Mouse (Mus musculus): ENCODE results near the gene Stil.

Gene Stil

DNA sequence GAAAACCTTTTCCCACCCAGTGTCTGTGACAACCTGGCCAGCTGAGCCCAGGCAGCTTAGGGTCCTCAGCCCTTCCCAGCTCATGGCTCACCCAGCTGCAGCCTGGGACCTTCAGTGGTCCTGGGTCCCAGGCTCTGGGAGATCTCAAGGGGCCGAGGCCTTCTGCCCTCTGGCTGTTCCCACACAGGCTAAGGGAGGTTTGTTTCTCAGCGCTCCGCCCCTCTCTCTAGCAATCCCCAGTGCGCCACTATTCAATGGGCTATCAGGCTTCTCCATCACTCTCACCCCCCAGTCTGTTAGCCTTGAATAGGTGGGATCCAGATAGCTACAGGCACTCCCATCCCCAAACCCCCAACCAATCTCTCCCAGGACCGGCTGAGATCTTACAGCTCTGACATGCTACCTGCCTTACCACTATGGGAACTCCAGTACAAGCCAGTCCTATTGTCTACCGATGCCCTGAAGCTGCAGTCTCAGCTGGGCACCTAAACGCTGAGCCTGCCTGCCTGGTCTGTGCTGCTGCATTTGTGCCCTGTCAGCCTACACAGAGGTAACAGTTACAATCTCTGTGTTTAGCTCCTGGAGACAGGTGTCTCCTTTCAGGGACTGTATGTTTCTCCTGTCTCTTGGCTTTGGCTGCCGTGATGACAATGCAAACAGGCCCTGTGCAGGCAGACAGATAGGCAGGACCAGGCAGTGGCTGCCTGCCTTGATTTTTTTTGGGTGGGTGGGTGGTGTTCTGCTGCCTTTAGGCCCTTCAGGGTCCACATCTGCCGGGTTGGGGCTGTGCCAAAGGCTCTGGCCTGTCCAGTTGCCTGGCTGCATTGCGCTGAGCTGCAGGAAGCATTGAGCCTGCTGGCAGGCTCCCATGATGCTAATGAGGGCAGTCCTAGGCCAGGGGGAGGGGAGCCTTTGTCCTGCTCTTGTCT, 79.2 kb downstream of the Stil start:
- DNase-seq (ENCODE audit: inconsistent age in 2 of 2, low spot score in 1 of 2), result no peak

GRCm38 (mm10) chr4:115079821-115080349, 79.9 kb downstream of the Stil start:
- DNase-seq (ENCODE audit: inconsistent age in 2 of 2, low spot score in 1 of 2), result no peak

DNA sequence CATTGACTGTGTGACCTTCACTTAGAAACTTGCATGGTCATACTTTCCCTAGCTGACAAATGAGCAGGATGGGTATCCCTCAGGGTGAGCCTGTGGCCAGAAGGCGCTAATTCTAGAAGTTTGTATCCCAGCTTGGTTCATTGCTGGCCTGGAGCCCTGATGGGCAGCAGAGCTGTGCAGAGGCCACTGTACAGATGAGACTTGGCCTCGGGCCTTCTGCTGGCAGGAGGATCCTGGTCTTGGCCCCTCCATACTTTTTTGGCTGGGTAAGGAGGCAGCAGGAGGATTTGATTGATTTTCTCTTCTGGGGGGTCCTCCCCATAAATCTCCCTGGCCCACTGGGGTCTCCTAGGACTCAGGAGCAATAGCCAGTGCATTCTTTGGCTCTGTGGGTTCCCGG, 83.1 kb downstream of the Stil start:
- no peak for DNase-seq (ENCODE audit: inconsistent age in 2 of 2, low spot score in 1 of 2)

DNA sequence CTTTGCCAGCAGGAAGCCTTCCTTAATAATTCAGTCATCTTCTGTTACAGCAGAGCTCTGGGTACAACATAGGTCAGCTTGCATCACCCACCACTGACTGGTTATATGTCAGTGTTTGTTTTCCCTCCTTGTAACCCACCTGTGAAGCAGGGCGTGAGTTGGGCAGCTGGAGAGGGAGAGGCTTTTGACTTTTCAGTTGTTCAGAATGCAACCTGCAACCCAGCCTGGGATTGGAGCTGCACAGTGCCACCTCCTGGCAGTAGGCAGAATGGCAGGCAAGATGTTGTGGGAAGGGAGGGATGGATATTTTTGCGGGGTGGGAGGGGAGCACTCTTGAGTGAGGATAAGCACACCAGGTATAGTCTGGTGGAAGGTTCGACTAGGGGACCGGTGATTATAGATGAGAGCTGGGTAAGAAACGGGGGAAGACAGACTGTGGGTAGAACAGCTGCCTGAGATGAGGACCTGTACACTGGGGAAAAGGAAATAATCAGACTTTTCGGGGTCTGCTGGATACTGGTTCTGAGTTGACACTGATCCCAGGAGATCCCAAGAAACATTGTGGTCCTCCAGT, 85.7 kb downstream of the Stil start:
- peak; percentile 28 to 80 for DNase-seq (ENCODE audit: inconsistent age in 2 of 2, low spot score in 1 of 2)

DNA sequence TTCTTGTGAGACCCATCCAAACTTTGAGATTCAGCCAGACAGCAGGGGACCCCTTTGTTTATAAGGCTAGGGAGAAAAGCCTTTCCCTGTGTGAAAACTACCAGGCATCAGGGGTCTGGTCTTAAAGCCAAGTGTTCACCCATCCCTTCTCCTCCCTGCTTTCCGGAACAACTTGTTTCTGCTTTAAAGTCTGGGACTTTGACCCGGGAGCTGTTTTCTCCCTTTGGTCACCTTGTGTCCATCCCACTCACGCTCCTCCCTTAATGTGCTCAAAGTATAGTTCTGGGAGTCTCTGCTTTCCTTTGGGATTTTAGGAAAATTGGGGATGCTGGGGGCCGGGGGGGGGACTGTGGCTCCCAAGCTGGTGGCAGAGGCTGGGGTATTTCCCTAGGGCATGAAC, 86.3 kb downstream of the Stil start:
- DNase-seq (ENCODE audit: inconsistent age in 2 of 2, low spot score in 1 of 2), result no peak

DNA sequence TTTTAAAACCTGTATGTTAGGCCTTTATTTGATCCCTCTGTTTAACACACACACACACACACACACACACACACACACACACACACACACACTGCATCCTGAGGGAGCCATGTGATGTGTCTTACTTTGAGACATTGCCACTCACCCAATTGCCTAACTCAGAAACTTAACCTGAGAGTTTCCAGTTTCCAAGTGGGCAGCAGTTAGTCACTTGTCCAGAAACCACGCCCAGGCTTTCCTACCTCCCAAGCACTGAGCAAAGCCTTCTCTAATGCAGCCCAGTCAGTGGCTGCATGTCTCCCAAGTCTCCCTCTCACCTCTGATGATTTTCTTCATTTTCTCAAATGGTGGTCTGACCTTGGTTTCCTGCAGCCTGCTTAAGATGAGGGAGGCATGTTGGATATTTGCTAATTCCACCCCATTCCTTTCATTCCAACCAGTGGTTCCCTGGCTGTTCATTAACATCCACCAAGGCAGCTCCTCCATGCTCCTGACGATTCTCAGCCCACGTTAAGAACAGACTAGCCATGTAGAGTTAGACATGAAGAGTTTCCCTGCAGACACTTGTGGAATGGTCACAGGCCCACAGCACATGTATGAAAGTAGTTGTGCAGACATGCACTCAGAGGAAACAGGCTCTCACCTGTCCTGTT, 86.9 kb downstream of the Stil start:
- DNase-seq (ENCODE audit: inconsistent age in 2 of 2, low spot score in 1 of 2), result no peak

GRCm38 (mm10) chr4:115088611-115089338, 88.8 kb downstream of the Stil start, which contains the start of gene Pdzk1ip1:
Gene Pdzk1ip1 (plus strand): TSS chr4:115088708.
- no peak for DNase-seq (ENCODE audit: inconsistent age in 2 of 2, low spot score in 1 of 2)

DNA sequence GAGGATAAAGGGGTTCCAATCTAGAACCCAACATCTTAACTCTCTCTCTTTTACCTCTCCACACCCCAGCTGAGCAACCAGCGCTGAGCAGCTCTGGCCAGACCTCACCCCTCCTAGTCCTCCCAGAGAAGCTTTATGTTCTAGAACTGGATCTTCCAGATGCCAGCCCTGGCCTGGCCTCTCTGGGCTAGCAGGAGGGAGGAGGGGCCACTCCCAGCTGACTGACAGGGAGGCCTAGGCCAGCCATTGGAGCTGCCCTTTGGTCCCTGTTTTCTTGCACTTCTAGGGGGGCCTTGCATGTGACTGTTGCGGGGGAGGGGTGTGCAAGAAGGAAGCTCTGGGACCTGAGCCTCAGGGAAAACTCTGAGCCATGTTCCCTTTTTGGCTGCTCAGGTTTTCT, 90.6 kb downstream of the Stil start:
- no peak for DNase-seq (ENCODE audit: inconsistent age in 2 of 2, low spot score in 1 of 2)

DNA sequence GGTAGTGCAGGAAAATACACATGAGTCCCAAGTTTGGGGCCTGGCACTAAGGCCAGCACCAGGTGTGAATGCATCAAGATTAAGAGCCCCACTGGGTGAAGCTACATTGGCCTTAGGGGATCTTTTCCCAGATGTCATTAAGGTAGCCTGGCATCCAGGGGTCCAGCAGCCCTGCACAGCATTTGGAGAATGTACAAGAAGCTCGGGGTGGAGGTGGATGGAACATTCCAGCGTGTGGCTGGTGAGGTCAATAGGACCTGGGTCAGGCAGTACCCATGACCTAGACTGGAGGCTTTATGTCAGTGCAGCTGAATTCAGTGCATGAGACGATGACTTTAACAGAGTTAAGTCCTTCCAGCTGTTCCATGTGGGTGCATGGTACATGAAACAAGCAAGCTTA, 91.8 kb downstream of the Stil start:
- DNase-seq (ENCODE audit: inconsistent age in 2 of 2, low spot score in 1 of 2), result no peak

Data from adrenal gland, adult (tissue).